Mouse (Mus musculus) megakaryocyte progenitor cell, adult 5-6 weeks (primary cell): ENCODE results near the gene Epha1. TPM values are rescaled to one million over a fixed set of nuclear protein-coding genes. Genes with fewer than 3 reads are reported as not detected.

Experiments used
- ATAC-seq: replicated peaks from 2 replicates; pipeline ENCODE4 v1.8.0; 2016; ENCODE audit warnings: mild to moderate bottlenecking, moderate TSS enrichment, inconsistent platforms; ENCODE audit not compliant: poor library complexity
- total RNA-seq, 2 experiments: library from RNA; stranded (forward) in 1 of 2; stranded (reverse) in 1 of 2; fragments of 157-497, 149-512 nt in 1 of 2; fragments of 200-1000 nt in 1 of 2; gene quantifications; 2 replicates each; pipeline versions ENCODE4 v1.2.3 to v1.2.4; 2015 to 2017

Epha1 gene
- total RNA-seq, 2 experiments from 2014 or later, result 0.07 TPM; not detected in 1

- ATAC-seq, result peak; percentile 35
These were observed 18.7 kb downstream of the Epha1 start for GRCm38 (mm10) chr6:42354076-42355019.

GRCm38 (mm10) chr6:42353180-42353579, 19.9 kb downstream of the Epha1 start:
- ATAC-seq, result peak; percentile 45

GRCm38 (mm10) chr6:42352486-42352846, 20.6 kb downstream of the Epha1 start:
- ATAC-seq, result no peak

GRCm38 (mm10) chr6:42351776-42352485, 21.1 kb downstream of the Epha1 start:
- no peak for ATAC-seq

GRCm38 (mm10) chr6:42350968-42351775, 21.9 kb downstream of the Epha1 start:
- no peak for ATAC-seq

- ATAC-seq, result no peak
These were observed 22.8 kb downstream of the Epha1 start for GRCm38 (mm10) chr6:42350021-42350967.

- ATAC-seq, result peak; percentile 61
These were observed 23.5 kb downstream of the Epha1 start, which contains the start of gene Zyx for GRCm38 (mm10) chr6:42349426-42350020. Gene Zyx, plus strand, starts transcription at chr6:42349630.

GRCm38 (mm10) chr6:42349006-42349425, 24.1 kb downstream of the Epha1 start:
- ATAC-seq, result peak; percentile 37

- ATAC-seq, result no peak
These were observed 24.6 kb downstream of the Epha1 start for GRCm38 (mm10) chr6:42348281-42349005.

GRCm38 (mm10) chr6:42344255-42344654, 28.8 kb downstream of the Epha1 start:
- ATAC-seq, result peak; percentile 47

GRCm38 (mm10) chr6:42343361-42344120, 29.5 kb downstream of the Epha1 start:
- peak; percentile 68 for ATAC-seq

GRCm38 (mm10) chr6:42342171-42342570, 30.9 kb downstream of the Epha1 start:
- no peak for ATAC-seq

- ATAC-seq, result no peak
These were observed 33.1 kb downstream of the Epha1 start for GRCm38 (mm10) chr6:42339981-42340380.

GRCm38 (mm10) chr6:42339189-42339588, 33.9 kb downstream of the Epha1 start:
- ATAC-seq, result no peak; the same call in 1 of the 2 replicates

- ATAC-seq, result no peak
These were observed 42.1 kb downstream of the Epha1 start for GRCm38 (mm10) chr6:42330946-42331345.

GRCm38 (mm10) chr6:42330216-42330615, 42.9 kb downstream of the Epha1 start:
- ATAC-seq, result no peak

GRCm38 (mm10) chr6:42328757-42329156, 44.3 kb downstream of the Epha1 start:
- ATAC-seq, result peak; percentile 43

- peak; percentile 51 for ATAC-seq
These were observed 46.6 kb downstream of the Epha1 start for GRCm38 (mm10) chr6:42326509-42326908.
